Mouse (Mus musculus) activated CD4-positive, CD25-positive, alpha-beta regulatory T cell, adult 9 weeks (primary cell): Measurements from ENCODE around the gene Entpd8. TPM values are rescaled to one million over a fixed set of nuclear protein-coding genes. Genes with fewer than 3 reads are reported as not detected.

Experiments
- polyA plus RNA-seq: library from polyadenylated mRNA; unstranded; fragments of 100-300 nt; shearing (Covaris generic); gene quantifications from one replicate; pipeline ENCODE4 v1.2.1, GENCODE M21; 2017

Entpd8 gene
- polyA plus RNA-seq: 0.48 TPM

DNA sequence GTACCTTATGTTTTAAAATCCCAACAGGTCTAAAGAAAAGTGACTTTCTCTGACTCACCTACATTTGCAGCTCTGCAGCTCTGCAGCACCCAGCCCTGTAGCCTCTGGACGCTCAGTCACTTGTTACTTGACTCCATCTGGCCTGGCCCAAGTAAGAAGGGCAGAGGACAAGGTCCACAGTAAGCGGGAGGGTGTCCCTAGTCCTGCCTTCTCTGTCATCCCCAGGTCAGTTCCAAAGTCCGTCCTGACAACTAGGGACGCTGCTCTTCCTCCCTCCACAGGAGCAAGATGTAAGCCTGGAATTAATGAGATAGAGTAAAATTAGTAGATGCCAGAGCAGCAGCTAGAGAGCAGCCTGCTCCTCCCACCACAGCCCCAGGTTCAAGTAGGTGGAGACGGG is at the start of gene Entpd8:
Gene Entpd8, plus strand, starts transcription at position 229 of the 400 bp plus-strand sequence.

DNA sequence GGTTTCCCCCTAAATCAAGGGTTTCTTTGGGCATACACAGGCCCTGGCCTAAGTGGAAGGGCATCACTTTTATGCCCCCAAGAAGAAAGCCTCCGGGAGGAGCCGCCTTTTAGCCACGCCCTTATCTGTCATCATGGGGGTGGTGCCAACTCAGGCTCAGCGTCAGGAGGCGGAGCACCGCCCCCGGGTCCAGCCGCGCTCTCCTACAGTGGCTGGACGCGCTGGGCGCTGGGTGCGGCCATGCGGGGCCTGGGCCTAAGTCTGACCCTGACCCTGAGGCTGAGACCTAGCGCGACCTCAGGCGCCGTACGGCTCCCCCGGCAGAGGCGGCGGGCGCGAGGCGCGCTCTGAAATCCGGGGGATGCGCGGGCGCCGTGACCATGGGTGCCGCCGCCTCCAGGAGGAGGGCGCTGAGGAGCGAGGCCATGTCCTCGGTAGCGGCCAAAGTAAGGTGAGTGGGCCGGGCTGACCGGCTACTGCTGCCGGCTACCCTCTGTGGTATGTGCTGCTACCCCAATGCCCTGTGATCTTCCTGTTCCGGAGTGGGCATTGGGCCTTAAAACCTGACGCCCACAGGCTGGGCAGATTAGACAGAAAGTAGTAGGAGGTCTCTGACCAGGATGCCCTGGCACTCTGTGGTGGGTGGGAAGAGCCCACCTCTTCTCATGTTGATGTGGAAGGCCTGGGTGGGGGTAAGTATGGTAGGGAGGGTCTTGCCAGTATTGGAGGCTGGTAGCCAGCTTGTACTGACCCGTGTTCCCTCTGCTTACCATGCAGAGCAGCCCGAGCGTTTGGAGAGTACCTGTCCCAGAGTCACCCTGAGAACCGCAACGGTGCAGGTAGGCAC is 25.7 kb upstream of the Entpd8 start, which contains the start of gene Nsmf:
Gene Nsmf, plus strand, starts transcription at position 135 of the 847 bp plus-strand sequence.

GRCm38 (mm10) chr2:25095109-25095850 is 15.2 kb downstream of the Entpd8 start, which contains the start of gene Noxa1:
Noxa1 (minus strand) TSS chr2:25095149.

Other genes with a start within 250 kb of the Entpd8 start
- gene Ehmt1, start 160.7 kb upstream of the Entpd8 start, polyA plus RNA-seq: 54.5 TPM
- 279 TPM for gene Arrdc1, start 145.1 kb upstream of the Entpd8 start, polyA plus RNA-seq
- gene Zmynd19, start 130.5 kb upstream of the Entpd8 start, polyA plus RNA-seq: 0.84 TPM
- 31.2 TPM for gene Dph7, start 117.9 kb upstream of the Entpd8 start, polyA plus RNA-seq
- gene Mrpl41, start 105.2 kb upstream of the Entpd8 start, polyA plus RNA-seq: 104 TPM
- gene Pnpla7, start 104.3 kb upstream of the Entpd8 start, polyA plus RNA-seq: 95.9 TPM
- 30.6 TPM for gene Nsmf, start 25.9 kb upstream of the Entpd8 start, polyA plus RNA-seq
- gene Noxa1, start 14.8 kb downstream of the Entpd8 start, polyA plus RNA-seq: 13.2 TPM
- gene Nrarp, start 100.5 kb downstream of the Entpd8 start, polyA plus RNA-seq: not detected
- 153 TPM for gene Tor4a, start 116.6 kb downstream of the Entpd8 start, polyA plus RNA-seq
- gene Nelfb, start 131.2 kb downstream of the Entpd8 start, polyA plus RNA-seq: 167 TPM
- not detected for gene Stpg3, start 134.3 kb downstream of the Entpd8 start, polyA plus RNA-seq
- gene Fam166a, start 138.4 kb downstream of the Entpd8 start, polyA plus RNA-seq: not detected
- gene Tubb4b, start 144.4 kb downstream of the Entpd8 start, polyA plus RNA-seq: 235 TPM
- not detected for gene Slc34a3, start 154.1 kb downstream of the Entpd8 start, polyA plus RNA-seq
- gene Rnf224, start 156.5 kb downstream of the Entpd8 start, polyA plus RNA-seq: not detected
- not detected for gene Rnf208, start 162.0 kb downstream of the Entpd8 start, polyA plus RNA-seq
- not detected for gene Cysrt1, start 162.1 kb downstream of the Entpd8 start, polyA plus RNA-seq
- 10.4 TPM for gene AL732309.1, start 166.6 kb downstream of the Entpd8 start, polyA plus RNA-seq
- 16.9 TPM for gene Tmem203, start 175.1 kb downstream of the Entpd8 start, polyA plus RNA-seq
- gene Tprn, start 182.3 kb downstream of the Entpd8 start, polyA plus RNA-seq: 3.8 TPM
- 144 TPM for gene Ssna1, start 192.1 kb downstream of the Entpd8 start, polyA plus RNA-seq
- gene Anapc2, start 192.2 kb downstream of the Entpd8 start, polyA plus RNA-seq: 106 TPM
- not detected for gene Tmem210, start 207.8 kb downstream of the Entpd8 start, polyA plus RNA-seq
- gene Lrrc26, start 209.6 kb downstream of the Entpd8 start, polyA plus RNA-seq: not detected
- gene Grin1, start 238.9 kb downstream of the Entpd8 start, polyA plus RNA-seq: 0.11 TPM